Mouse (Mus musculus): ENCODE data around the gene Nkx1-1. TPM values are rescaled to one million over a fixed set of nuclear protein-coding genes. Genes with fewer than 3 reads are reported as not detected.

Nkx1-1 gene
- not detected in 2 replicates for polyA plus RNA-seq (2015; fragmentation: Nextera tagmentation; extraction: Ambion mirVana)

DNA sequence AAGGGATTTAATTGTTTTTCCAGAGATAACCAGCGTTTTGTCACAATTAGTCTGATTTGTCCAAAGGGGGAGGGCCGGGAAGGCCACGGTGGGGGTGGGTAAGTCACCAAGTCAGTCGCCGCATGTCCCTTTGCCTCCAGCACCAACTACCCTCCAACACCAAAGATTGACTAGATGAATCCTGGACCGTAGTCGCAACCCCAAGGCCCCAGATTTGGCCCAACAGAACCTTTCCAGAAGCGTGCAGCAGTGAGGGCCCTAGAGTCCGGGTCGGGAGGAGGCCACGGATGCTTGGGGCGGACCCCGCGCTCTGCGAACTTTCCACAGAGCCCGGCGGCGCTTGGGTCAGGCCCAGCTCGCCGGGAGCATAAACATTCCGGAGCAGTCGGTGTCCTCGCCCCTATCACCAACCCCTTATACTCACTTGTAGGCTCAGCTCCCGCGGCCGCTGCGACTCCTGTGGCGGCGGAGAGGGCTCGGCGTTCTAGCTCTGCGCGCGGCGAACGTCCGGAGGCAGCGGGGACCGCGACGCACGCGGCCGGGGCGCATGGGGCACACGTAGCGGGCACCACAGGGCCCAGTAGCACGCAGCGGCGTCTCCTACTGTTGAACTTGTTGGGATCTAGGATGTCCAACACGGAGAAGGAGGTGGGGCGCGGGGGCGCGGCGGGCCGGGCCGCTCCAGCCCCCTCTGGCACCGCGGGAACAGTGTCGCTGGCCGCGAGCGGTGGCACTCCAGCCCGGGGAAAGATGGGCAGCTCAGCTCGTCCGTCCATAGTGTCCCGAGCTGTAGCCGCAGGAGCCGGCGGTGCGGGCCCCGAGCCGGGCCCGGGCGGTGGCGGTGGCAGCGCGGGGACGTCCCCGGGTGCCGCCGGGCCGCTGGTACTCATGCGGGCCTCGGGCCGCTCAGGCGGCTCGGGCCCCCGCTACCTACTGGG, at the start of gene Nkx1-1:
Nkx1-1 (minus strand) TSS at position 776 of the 938 bp plus-strand sequence.
- peaks cover 66% of the 10 kb centered on the region for H3K27me3 ChIP-seq (ENCODE audit: control insufficient read depth, insufficient read depth, low read depth, low read length)
- peaks cover 19% of the 10 kb centered on the region for H3K4me1 ChIP-seq (ENCODE audit: control insufficient read depth, insufficient read depth, low read length)
- H3K9me3 ChIP-seq (replicated peaks; ENCODE audit: control insufficient read depth, low read length, poor library complexity, severe bottlenecking) = no peaks in the 10 kb centered on the region
- peak within 1 kb of the TSS; percentile 31 for H3K4me3 ChIP-seq (ENCODE audit: low read depth, low read length)
- 0 out of 2 replicates have a peak within 1 kb of the TSS, but pooled peaks have one; percentile 3 for H3K9ac ChIP-seq (ENCODE audit: low read depth, low read length)
- H3K4me2 ChIP-seq (ENCODE audit: low read length) = peak within 1 kb of the TSS; percentile 54
- under 1% methylated on average over 87 of the region's 90 CpGs for WGBS
- ATAC-seq = no peak
- H3K27ac ChIP-seq (ENCODE audit: low read length) = no peak within 1 kb of the TSS
- no peaks in the 10 kb centered on the region for H3K36me3 ChIP-seq (ENCODE audit: control insufficient read depth, insufficient read depth, low read length)

DNA sequence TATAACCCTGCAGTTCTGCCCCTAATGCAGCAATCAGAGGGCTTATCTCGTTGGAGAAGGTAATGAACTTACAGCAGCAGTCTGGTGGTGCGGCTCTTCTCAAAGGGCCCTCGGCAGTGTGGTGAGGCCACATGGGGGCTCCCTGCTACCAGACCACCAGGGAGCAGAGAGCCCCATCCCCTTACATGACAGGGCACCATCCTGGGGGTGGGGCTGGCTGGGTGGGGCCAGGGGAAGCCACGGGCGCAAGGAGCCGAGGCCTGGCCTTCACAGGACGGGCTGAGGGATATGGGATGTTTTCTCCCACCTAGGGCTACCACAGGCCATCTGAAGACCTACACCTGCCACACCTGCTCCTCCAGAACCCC, 47.5 kb upstream of the Nkx1-1 start:
- no peak overlapping the region for H3K4me3 ChIP-seq (ENCODE audit: low read depth, low read length)
- 66% methylated on average over 7 of the region's 7 CpGs for WGBS
- H3K27ac ChIP-seq (ENCODE audit: low read length) = no peak overlapping the region

DNA sequence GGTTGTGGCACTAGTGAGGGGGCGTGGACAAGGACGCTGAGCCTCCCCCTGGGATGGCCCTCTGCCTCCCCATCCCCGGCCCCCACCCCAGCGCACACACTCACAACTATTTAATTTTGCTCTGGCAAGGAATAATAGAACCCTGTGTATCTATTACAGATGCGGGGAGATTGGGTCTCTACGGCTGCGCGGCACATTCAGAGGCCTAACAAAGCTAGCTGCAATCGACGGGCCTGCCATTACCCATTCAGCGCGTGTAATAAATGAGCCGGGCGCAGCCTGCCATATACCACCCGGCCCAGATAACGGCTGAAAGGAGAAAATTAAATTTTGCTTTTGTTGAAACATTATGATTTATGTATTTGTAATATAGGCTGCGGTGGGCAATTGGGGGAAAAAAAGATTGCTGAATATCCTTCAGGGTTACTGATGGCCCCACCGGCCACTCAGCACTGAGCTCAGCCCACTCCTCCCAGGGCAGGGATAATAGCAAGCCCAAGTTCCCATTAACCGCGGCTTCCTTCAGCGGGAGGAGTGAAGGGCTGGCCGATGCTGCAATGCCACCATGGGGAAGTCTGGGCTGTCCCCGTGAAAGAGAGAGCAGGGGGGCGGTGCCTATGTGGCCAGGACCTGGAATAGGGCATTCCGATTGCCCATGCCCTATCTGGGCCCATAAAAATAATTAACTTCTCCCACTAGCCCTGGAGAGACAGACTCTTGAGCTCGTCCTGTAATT, 47.0 kb upstream of the Nkx1-1 start:
- Histone ChIP-seq H3K9ac (ENCODE audit: low read depth, low read length) (no peak overlapping the region), H3K27me3 (ENCODE audit: control insufficient read depth, insufficient read depth, low read depth, low read length) (no peaks in the 10 kb centered on the region), H3K9me3 (replicated peaks; ENCODE audit: control insufficient read depth, low read length, poor library complexity, severe bottlenecking) (no peaks in the 10 kb centered on the region), H3K4me2 (ENCODE audit: low read length) (no peak overlapping the region), H3K4me1 (ENCODE audit: control insufficient read depth, insufficient read depth, low read length) (no peaks in the 10 kb centered on the region; the same call in 1 of the 2 replicates), H3K4me3 (ENCODE audit: low read depth, low read length) (no peak overlapping the region), H3K36me3 (ENCODE audit: control insufficient read depth, insufficient read depth, low read length) (no peaks in the 10 kb centered on the region), H3K27ac (ENCODE audit: low read length) (no peak overlapping the region)
- peak; percentile 56; the same call in 1 of the 2 replicates for ATAC-seq
- WGBS = 50% methylated on average over 26 of the region's 26 CpGs

More for the DNA sequence above, 47.5 kb upstream of the Nkx1-1 start:
- Histone ChIP-seq H3K4me1 (ENCODE audit: control insufficient read depth, insufficient read depth, low read length) (no peaks in the 10 kb centered on the region; the same call in 1 of the 2 replicates), H3K9ac (ENCODE audit: low read depth, low read length) (no peak overlapping the region), H3K27me3 (ENCODE audit: control insufficient read depth, insufficient read depth, low read depth, low read length) (no peaks in the 10 kb centered on the region), H3K36me3 (ENCODE audit: control insufficient read depth, insufficient read depth, low read length) (no peaks in the 10 kb centered on the region), H3K4me2 (ENCODE audit: low read length) (no peak overlapping the region), H3K9me3 (replicated peaks; ENCODE audit: control insufficient read depth, low read length, poor library complexity, severe bottlenecking) (no peaks in the 10 kb centered on the region)
- 0 out of 2 replicates have a peak, but pooled peaks have one; percentile 21 for ATAC-seq

DNA sequence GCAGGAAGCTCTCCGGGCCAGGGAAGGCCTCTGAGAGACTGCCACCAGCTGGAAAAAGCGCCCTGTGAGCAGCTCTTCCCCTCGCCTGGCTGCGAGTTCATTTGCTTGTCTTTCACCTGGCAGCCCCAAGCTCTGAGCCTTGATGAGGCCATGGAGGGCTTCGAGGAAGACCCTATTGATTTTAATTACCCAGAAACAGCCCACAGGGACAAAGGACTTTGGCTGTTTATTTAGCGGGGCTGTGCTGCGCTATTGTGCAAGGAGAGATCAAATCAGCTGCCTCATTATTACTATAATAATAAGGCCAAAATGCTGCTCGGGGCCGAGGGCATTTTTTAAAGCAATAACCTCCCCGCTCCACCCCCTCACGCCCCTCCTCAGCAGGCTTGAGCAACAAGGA, 31.7 kb upstream of the Nkx1-1 start:
- Histone ChIP-seq H3K9me3 (replicated peaks; ENCODE audit: control insufficient read depth, low read length, poor library complexity, severe bottlenecking) (no peaks in the 10 kb centered on the region), H3K27ac (ENCODE audit: low read length) (peak overlapping the region; percentile 7; the same call in 1 of the 2 replicates), H3K4me2 (ENCODE audit: low read length) (no peak overlapping the region), H3K4me3 (ENCODE audit: low read depth, low read length) (no peak overlapping the region), H3K36me3 (ENCODE audit: control insufficient read depth, insufficient read depth, low read length) (no peaks in the 10 kb centered on the region), H3K27me3 (ENCODE audit: control insufficient read depth, insufficient read depth, low read depth, low read length) (0 out of 2 replicates have a peak, but pooled peaks cover 2% of the 10 kb centered on the region), H3K9ac (ENCODE audit: low read depth, low read length) (no peak overlapping the region), H3K4me1 (ENCODE audit: control insufficient read depth, insufficient read depth, low read length) (peaks cover 4% of the 10 kb centered on the region; the same call in 1 of the 2 replicates)
- WGBS = 20% methylated on average over 11 of the region's 11 CpGs
- no peak for ATAC-seq

DNA sequence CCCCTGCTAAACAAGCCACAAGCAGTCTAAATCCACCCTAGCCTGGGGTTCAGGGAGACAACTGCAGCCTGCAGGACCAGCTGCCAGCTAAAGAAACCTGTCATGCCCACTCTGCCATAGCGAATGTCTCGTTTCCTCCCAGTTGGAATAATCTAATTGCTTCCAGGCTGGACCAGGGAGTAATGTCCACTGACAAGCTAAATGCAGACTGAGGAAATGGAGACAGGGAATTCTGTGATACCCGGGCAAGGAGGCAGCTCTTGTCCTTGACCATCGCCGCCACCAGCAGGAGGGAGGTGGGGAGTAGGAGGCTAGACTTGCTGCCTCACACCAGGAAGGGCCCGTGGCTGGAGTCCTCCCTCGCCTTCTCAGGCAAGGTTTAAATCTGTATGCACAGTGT, 30.6 kb upstream of the Nkx1-1 start:
- Histone ChIP-seq H3K4me3 (ENCODE audit: low read depth, low read length) (no peak overlapping the region), H3K36me3 (ENCODE audit: control insufficient read depth, insufficient read depth, low read length) (no peaks in the 10 kb centered on the region), H3K9me3 (replicated peaks; ENCODE audit: control insufficient read depth, low read length, poor library complexity, severe bottlenecking) (no peaks in the 10 kb centered on the region), H3K4me2 (ENCODE audit: low read length) (no peak overlapping the region), H3K27ac (ENCODE audit: low read length) (no peak overlapping the region), H3K27me3 (ENCODE audit: control insufficient read depth, insufficient read depth, low read depth, low read length) (0 out of 2 replicates have a peak, but pooled peaks cover 2% of the 10 kb centered on the region), H3K9ac (ENCODE audit: low read depth, low read length) (no peak overlapping the region), H3K4me1 (ENCODE audit: control insufficient read depth, insufficient read depth, low read length) (peaks cover 4% of the 10 kb centered on the region; the same call in 1 of the 2 replicates)
- WGBS = 63% methylated on average over 7 of the region's 7 CpGs
- ATAC-seq = no peak

DNA sequence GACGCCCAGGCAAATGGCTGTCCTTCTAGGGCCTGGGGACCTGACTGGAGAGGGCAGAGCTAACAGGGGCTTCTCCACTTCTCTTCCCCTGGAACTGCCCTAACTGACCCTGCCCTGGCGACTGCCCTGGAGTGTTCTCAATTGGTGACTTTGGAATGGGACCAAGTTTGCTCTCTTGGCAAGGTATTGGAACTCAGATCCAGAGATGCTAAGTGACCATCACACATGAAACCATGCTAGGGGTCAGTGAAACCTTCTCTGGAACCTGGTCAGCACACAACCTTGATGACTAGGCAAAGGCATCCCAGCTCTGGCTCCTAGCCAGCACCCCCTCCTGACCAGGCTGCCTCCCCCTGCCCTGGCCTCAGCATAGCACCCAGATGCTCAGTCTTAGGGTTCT, 25.3 kb upstream of the Nkx1-1 start:
- no peaks in the 10 kb centered on the region for H3K36me3 ChIP-seq (ENCODE audit: control insufficient read depth, insufficient read depth, low read length)
- H3K9me3 ChIP-seq (replicated peaks; ENCODE audit: control insufficient read depth, low read length, poor library complexity, severe bottlenecking) = no peaks in the 10 kb centered on the region
- ATAC-seq = no peak
- H3K4me1 ChIP-seq (ENCODE audit: control insufficient read depth, insufficient read depth, low read length) = no peaks in the 10 kb centered on the region; the same call in 1 of the 2 replicates
- H3K27ac ChIP-seq (ENCODE audit: low read length) = no peak overlapping the region
- WGBS = 78% methylated on average over 2 of the region's 2 CpGs
- no peak overlapping the region for H3K4me2 ChIP-seq (ENCODE audit: low read length)
- H3K9ac ChIP-seq (ENCODE audit: low read depth, low read length) = no peak overlapping the region
- H3K4me3 ChIP-seq (ENCODE audit: low read depth, low read length) = no peak overlapping the region
- H3K27me3 ChIP-seq (ENCODE audit: control insufficient read depth, insufficient read depth, low read depth, low read length) = no peaks in the 10 kb centered on the region

DNA sequence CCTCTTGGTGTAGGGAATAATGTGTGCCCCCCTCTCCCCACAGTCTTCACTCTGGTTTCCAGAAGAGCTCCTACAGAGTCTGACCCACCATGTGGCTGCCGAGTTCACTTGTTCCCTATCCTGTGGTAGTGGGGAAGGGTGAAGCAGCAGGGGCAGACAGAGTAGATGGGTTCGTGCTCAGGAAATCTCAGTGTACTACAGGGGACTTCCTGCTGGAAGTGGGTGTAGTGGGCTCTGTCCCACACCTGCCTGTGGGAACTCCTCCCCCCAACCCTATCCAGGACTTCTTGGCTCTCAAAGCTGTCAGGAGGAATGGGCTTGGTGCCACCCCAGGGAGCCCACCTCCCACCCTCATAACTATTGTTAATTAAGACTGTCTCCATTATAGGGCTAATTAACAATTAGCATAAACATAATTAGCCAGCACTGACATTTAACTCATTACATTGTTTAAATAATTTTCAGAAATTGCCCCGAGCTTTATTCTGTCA, 24.4 kb upstream of the Nkx1-1 start:
- H3K4me2 ChIP-seq (ENCODE audit: low read length) = no peak overlapping the region
- no peak for ATAC-seq
- H3K9me3 ChIP-seq (replicated peaks; ENCODE audit: control insufficient read depth, low read length, poor library complexity, severe bottlenecking) = no peaks in the 10 kb centered on the region
- H3K4me3 ChIP-seq (ENCODE audit: low read depth, low read length) = no peak overlapping the region
- H3K4me1 ChIP-seq (ENCODE audit: control insufficient read depth, insufficient read depth, low read length) = no peaks in the 10 kb centered on the region; the same call in 1 of the 2 replicates
- H3K27ac ChIP-seq (ENCODE audit: low read length) = no peak overlapping the region
- H3K9ac ChIP-seq (ENCODE audit: low read depth, low read length) = no peak overlapping the region
- WGBS = 56% methylated on average over 3 of the region's 3 CpGs
- H3K36me3 ChIP-seq (ENCODE audit: control insufficient read depth, insufficient read depth, low read length) = no peaks in the 10 kb centered on the region
- H3K27me3 ChIP-seq (ENCODE audit: control insufficient read depth, insufficient read depth, low read depth, low read length) = no peaks in the 10 kb centered on the region

DNA sequence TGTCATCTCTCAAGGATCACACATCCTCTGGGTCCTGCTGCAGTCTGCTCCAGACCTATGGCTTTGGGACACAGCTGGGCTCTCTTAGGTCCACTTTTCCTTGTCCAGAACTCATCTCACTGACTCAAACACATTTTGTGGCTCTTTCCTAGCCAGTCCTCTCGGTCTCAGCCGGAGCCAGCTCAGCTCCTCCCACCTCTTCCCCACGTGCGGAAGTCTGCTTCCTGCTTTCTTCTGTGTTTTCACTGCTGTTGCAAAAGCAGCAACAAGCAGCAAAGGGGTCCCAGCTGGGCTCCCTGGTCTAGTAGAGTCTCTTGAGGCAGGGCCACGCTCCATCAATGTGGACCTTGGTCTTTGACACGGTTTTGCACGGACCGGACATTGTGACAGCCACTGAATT, 22.0 kb upstream of the Nkx1-1 start:
- WGBS = 69% methylated on average over 8 of the region's 8 CpGs

More for the DNA sequence above, 22.0 kb upstream of the Nkx1-1 start:
- no peak overlapping the region for H3K9ac ChIP-seq (ENCODE audit: low read depth, low read length)
- no peaks in the 10 kb centered on the region for H3K27me3 ChIP-seq (ENCODE audit: control insufficient read depth, insufficient read depth, low read depth, low read length)
- H3K36me3 ChIP-seq (ENCODE audit: control insufficient read depth, insufficient read depth, low read length) = no peaks in the 10 kb centered on the region
- ATAC-seq = no peak
- no peak overlapping the region for H3K4me3 ChIP-seq (ENCODE audit: low read depth, low read length)
- H3K9me3 ChIP-seq (replicated peaks; ENCODE audit: control insufficient read depth, low read length, poor library complexity, severe bottlenecking) = no peaks in the 10 kb centered on the region
- H3K4me2 ChIP-seq (ENCODE audit: low read length) = no peak overlapping the region
- no peaks in the 10 kb centered on the region; the same call in 1 of the 2 replicates for H3K4me1 ChIP-seq (ENCODE audit: control insufficient read depth, insufficient read depth, low read length)
- H3K27ac ChIP-seq (ENCODE audit: low read length) = no peak overlapping the region
